Mouse (Mus musculus) liver, embryonic 15.5 days (tissue): ENCODE data around the gene Zfp384. TPM values are rescaled to one million over a fixed set of nuclear protein-coding genes. Genes with fewer than 3 reads are reported as not detected.

Experiments
- ATAC-seq: fragments of 200-750 bp; cut with Nextera tagmentation; 2 replicates; pipeline ENCODE4 v1.8.0; 2017; ENCODE audit warnings: moderate number of reproducible peaks, mild to moderate bottlenecking, moderate library complexity; ENCODE audit not compliant: insufficient read depth
- H3K27ac ChIP-seq: fragments of 300-500 bp; sonication (generic); replicated peaks from 2 replicates; pipeline ENCODE4 v1.5.1; 2015; ENCODE audit warnings: mild to moderate bottlenecking, inconsistent platforms
- H3K27me3 ChIP-seq: fragments of 300-500 bp; sonication (generic); 2 replicates; pipeline ENCODE4 v1.6.1; 2015; ENCODE audit warnings: mild to moderate bottlenecking, inconsistent platforms
- H3K36me3 ChIP-seq: fragments of 300-500 bp; sonication (generic); replicated peaks from 2 replicates; pipeline ENCODE4 v1.6.1; 2015; ENCODE audit warnings: moderate library complexity, mild to moderate bottlenecking, inconsistent platforms
- H3K4me1 ChIP-seq: fragments of 300-500 bp; sonication (generic); replicated peaks from 2 replicates; pipeline ENCODE4 v1.6.1; 2015; ENCODE audit warnings: inconsistent platforms
- H3K4me2 ChIP-seq: fragments of 300-500 bp; sonication (generic); 2 replicates; pipeline ENCODE4 v1.6.1; 2015; ENCODE audit warnings: moderate library complexity, mild to moderate bottlenecking, inconsistent platforms
- H3K4me3 ChIP-seq: fragments of 300-500 bp; sonication (generic); replicated peaks from 2 replicates; pipeline ENCODE4 v1.5.1; 2015; ENCODE audit warnings: mild to moderate bottlenecking, inconsistent platforms
- H3K9ac ChIP-seq: fragments of 300-500 bp; sonication (generic); 2 replicates; pipeline ENCODE4 v1.6.1; 2015; ENCODE audit warnings: moderate library complexity, mild to moderate bottlenecking, inconsistent platforms
- H3K9me3 ChIP-seq: fragments of 300-500 bp; sonication (generic); replicated peaks from 2 replicates; pipeline ENCODE4 v1.6.1; 2016; ENCODE audit warnings: inconsistent platforms
- WGBS: fragments of 180-500 bp; shearing (Covaris S2); methylation state at CpG from one replicate; pipeline ENCODE4 v1.1.7; 2015; ENCODE audit warnings: mixed read lengths; ENCODE audit not compliant: insufficient replicate concordance; 5-methylcytosine and 5-hydroxymethylcytosine counted together
- polyA plus RNA-seq: library from polyadenylated mRNA; unstranded; fragments of >200 nt; fragmentation: Nextera tagmentation; extraction: Ambion mirVana; gene quantifications from 2 replicates; pipeline ENCODE4 v1.2.1, GENCODE M21; 2015

Gene Zfp384
- polyA plus RNA-seq, 1 experiment from 2014 or later, result 4.1 TPM

GRCm38 (mm10) chr6:124995831-124996403 is 13.0 kb upstream of the Zfp384 start:
- Histone ChIP-seq H3K4me3 (no peak overlapping the region), H3K4me2 (no peak overlapping the region), H3K9me3 (no peaks in the 10 kb centered on the region), H3K4me1 (peaks cover 12% of the 10 kb centered on the region), H3K36me3 (no peaks in the 10 kb centered on the region), H3K9ac (no peak overlapping the region), H3K27ac (no peak overlapping the region), H3K27me3 (peaks cover 99% of the 10 kb centered on the region)
- ATAC-seq, result no peak
- WGBS, result 39% methylated on average over 8 of the region's 8 CpGs

- WGBS, result 2% methylated on average over 76 of the region's 78 CpGs
- 0 out of 2 replicates have a peak, but pooled peaks have one; percentile 14 for ATAC-seq
- peak within 1 kb of the TSS; percentile 70 for H3K4me2 ChIP-seq
- peaks cover 100% of the 10 kb centered on the region for H3K27me3 ChIP-seq
- peak within 1 kb of the TSS; percentile 46 for H3K4me3 ChIP-seq
- no peak within 1 kb of the TSS for H3K27ac ChIP-seq
- peaks cover 12% of the 10 kb centered on the region for H3K4me1 ChIP-seq
- no peak within 1 kb of the TSS for H3K9ac ChIP-seq
- H3K9me3 ChIP-seq, result no peaks in the 10 kb centered on the region
- no peaks in the 10 kb centered on the region for H3K36me3 ChIP-seq
These were observed 12.1 kb upstream of the Zfp384 start, which contains the start of gene Pianp for GRCm38 (mm10) chr6:124996551-124997501. Gene Pianp, plus strand, starts transcription at chr6:124996694.

- H3K9ac ChIP-seq, result no peak overlapping the region
- H3K27ac ChIP-seq, result no peak overlapping the region
- H3K27me3 ChIP-seq, result peaks cover 99% of the 10 kb centered on the region
- H3K4me1 ChIP-seq, result peaks cover 12% of the 10 kb centered on the region
- H3K9me3 ChIP-seq, result no peaks in the 10 kb centered on the region
- no peaks in the 10 kb centered on the region for H3K36me3 ChIP-seq
- H3K4me3 ChIP-seq, result no peak overlapping the region
- H3K4me2 ChIP-seq, result no peak overlapping the region
- no peak for ATAC-seq
- WGBS, result 7% methylated on average over 8 of the region's 8 CpGs
These were observed 10.9 kb upstream of the Zfp384 start for GRCm38 (mm10) chr6:124998066-124998465.

GRCm38 (mm10) chr6:124999091-124999490 is 9.9 kb upstream of the Zfp384 start:
- no peak overlapping the region for H3K4me3 ChIP-seq
- WGBS, result 38% methylated on average over 14 of the region's 14 CpGs
- no peak overlapping the region for H3K9ac ChIP-seq
- H3K27ac ChIP-seq, result no peak overlapping the region
- H3K36me3 ChIP-seq, result no peaks in the 10 kb centered on the region
- no peaks in the 10 kb centered on the region for H3K9me3 ChIP-seq
- no peak overlapping the region for H3K4me2 ChIP-seq
- H3K27me3 ChIP-seq, result peaks cover 99% of the 10 kb centered on the region
- ATAC-seq, result no peak
- peaks cover 12% of the 10 kb centered on the region for H3K4me1 ChIP-seq

GRCm38 (mm10) chr6:124999546-124999945 is 9.4 kb upstream of the Zfp384 start:
- peaks cover 99% of the 10 kb centered on the region for H3K27me3 ChIP-seq
- no peak overlapping the region for H3K27ac ChIP-seq
- 26% methylated on average over 10 of the region's 10 CpGs for WGBS
- ATAC-seq, result no peak
- no peaks in the 10 kb centered on the region for H3K9me3 ChIP-seq
- no peak overlapping the region for H3K4me3 ChIP-seq
- H3K4me1 ChIP-seq, result peaks cover 12% of the 10 kb centered on the region
- H3K4me2 ChIP-seq, result no peak overlapping the region
- H3K9ac ChIP-seq, result no peak overlapping the region
- no peaks in the 10 kb centered on the region for H3K36me3 ChIP-seq

- no peak overlapping the region for H3K27ac ChIP-seq
- 39% methylated on average over 3 of the region's 3 CpGs for WGBS
- no peak overlapping the region for H3K4me3 ChIP-seq
- H3K36me3 ChIP-seq, result no peaks in the 10 kb centered on the region
- ATAC-seq, result no peak
- peaks cover 61% of the 10 kb centered on the region for H3K27me3 ChIP-seq
- no peak overlapping the region for H3K9ac ChIP-seq
- no peak overlapping the region for H3K4me2 ChIP-seq
- H3K4me1 ChIP-seq, result peaks cover 11% of the 10 kb centered on the region
- H3K9me3 ChIP-seq, result no peaks in the 10 kb centered on the region
These were observed 5.2 kb upstream of the Zfp384 start for GRCm38 (mm10) chr6:125003706-125004105.

GRCm38 (mm10) chr6:125005086-125005485 is 3.9 kb upstream of the Zfp384 start:
- H3K4me3 ChIP-seq, result no peak overlapping the region
- no peak for ATAC-seq
- peaks cover 16% of the 10 kb centered on the region for H3K4me1 ChIP-seq
- H3K27ac ChIP-seq, result no peak overlapping the region
- peaks cover 47% of the 10 kb centered on the region for H3K27me3 ChIP-seq
- H3K36me3 ChIP-seq, result no peaks in the 10 kb centered on the region
- WGBS, result 39% methylated on average over 3 of the region's 3 CpGs
- H3K9me3 ChIP-seq, result no peaks in the 10 kb centered on the region
- H3K9ac ChIP-seq, result no peak overlapping the region
- no peak overlapping the region for H3K4me2 ChIP-seq

- H3K4me2 ChIP-seq, result peak overlapping the region; percentile 92
- peak overlapping the region; percentile 97 for H3K4me3 ChIP-seq
- H3K27ac ChIP-seq, result peak overlapping the region; percentile 96; the same call in 1 of the 2 replicates
- WGBS, result 39% methylated on average over 13 of the region's 13 CpGs
- ATAC-seq, result no peak
- H3K9me3 ChIP-seq, result no peaks in the 10 kb centered on the region
- H3K4me1 ChIP-seq, result peaks cover 40% of the 10 kb centered on the region
- peak overlapping the region; percentile 95 for H3K9ac ChIP-seq
- peaks cover 18% of the 10 kb centered on the region for H3K27me3 ChIP-seq
- peaks cover 22% of the 10 kb centered on the region for H3K36me3 ChIP-seq
These were observed 885 bp upstream of the Zfp384 start for GRCm38 (mm10) chr6:125008060-125008459.

- H3K27ac ChIP-seq, result peak overlapping the region; percentile 96
- peaks cover 40% of the 10 kb centered on the region for H3K4me1 ChIP-seq
- peaks cover 12% of the 10 kb centered on the region for H3K27me3 ChIP-seq
- H3K4me3 ChIP-seq, result peak overlapping the region; percentile 97
- peak overlapping the region; percentile 92 for H3K4me2 ChIP-seq
- peak overlapping the region; percentile 95 for H3K9ac ChIP-seq
- H3K9me3 ChIP-seq, result no peaks in the 10 kb centered on the region
- ATAC-seq, result peak; percentile 96
- H3K36me3 ChIP-seq, result peaks cover 28% of the 10 kb centered on the region
- WGBS, result under 1% methylated on average over 33 of the region's 34 CpGs
These were observed 288 bp upstream of the Zfp384 start for GRCm38 (mm10) chr6:125008586-125009128.

- Histone ChIP-seq H3K4me1 (peaks cover 40% of the 10 kb centered on the region), H3K4me2 (peak overlapping the region; percentile 92), H3K27me3 (peaks cover 4% of the 10 kb centered on the region; the same call in 1 of the 2 replicates), H3K36me3 (peaks cover 35% of the 10 kb centered on the region), H3K9me3 (no peaks in the 10 kb centered on the region), H3K4me3 (peak overlapping the region; percentile 97), H3K27ac (peak overlapping the region; percentile 96), H3K9ac (peak overlapping the region; percentile 95)
- WGBS, result under 1% methylated on average over 77 of the region's 78 CpGs
- peak; percentile 88 for ATAC-seq
These were observed 482 bp downstream of the Zfp384 start for GRCm38 (mm10) chr6:125009181-125010073.
